Mouse (Mus musculus) cerebellum, adult 11 months (tissue): ENCODE results near the gene Greb1.
A peak's percentile ranks its signal among the peaks of the same experiment; 100 is the strongest.
"Not testable (repeated sequence)": the region's sequence is repeated elsewhere in the genome, so short reads cannot be mapped to it uniquely, and the experiment has no call there.

Experiments used
- DNase-seq: peaks from one replicate; pipeline ENCODE4 v3.0.0; 2022

Gene Greb1

DNA sequence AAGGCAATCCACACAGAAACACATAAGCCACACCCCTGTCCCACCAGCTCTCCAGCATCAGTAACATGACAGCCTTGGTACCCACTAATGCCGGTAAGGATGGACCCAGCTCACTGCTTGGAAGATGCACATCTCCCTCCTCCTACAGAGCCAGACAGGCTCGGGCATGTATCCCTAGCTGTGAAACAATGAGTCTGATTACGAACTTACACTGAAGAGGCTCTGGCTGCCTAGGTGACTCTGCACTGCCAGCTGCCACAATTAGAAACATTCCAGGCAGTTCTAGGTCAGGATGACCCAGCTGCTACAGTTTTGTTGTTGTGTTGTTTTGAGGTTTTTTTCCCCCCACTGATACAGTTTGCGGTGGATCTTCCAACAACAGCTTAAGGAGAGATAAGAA is 40.4 kb downstream of the Greb1 start:
- no peak for DNase-seq

DNA sequence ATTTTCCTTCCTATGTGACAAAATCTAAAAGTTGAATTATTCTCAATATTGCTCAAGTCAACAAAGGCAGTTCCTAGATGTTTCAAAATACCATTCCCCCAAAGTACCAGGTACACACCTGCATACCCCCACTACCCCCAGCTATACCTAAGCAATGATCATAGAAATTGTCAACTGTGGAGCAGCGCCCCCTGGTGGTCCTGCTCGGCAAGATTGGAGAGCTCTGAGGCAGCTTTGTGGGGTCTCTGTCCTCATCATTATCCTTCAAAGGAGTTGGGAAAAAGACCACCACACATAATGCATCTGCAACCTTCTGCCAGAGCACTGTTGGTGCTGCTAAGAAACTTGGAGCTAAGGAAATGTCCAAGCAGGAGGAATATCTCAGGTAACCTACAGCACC is 46.4 kb downstream of the Greb1 start:
- peak; percentile 19 for DNase-seq

DNA sequence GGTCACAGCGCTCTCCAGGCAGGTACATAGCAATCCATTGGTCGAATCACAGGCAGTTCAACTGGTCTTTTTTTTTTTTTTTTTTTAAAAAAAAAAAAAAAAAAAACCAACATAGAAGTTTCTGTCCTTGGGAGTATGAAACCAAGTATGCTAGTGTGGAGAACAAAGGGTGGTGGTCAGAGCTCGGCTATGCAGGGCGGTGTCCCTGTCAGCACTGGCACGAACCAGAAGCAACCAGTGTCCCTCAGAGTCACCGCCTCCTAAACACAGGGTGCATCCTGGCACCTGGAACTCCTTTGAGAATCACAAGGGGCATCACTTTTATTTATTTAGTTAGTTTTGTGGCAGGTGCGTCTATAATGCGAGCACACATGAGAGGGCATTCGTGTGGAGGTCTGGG is 47.1 kb downstream of the Greb1 start:
- DNase-seq = no peak

- DNase-seq = no peak
Observed at GRCm38 (mm10) chr12:16753110-16753509, 47.6 kb downstream of the Greb1 start.

DNA sequence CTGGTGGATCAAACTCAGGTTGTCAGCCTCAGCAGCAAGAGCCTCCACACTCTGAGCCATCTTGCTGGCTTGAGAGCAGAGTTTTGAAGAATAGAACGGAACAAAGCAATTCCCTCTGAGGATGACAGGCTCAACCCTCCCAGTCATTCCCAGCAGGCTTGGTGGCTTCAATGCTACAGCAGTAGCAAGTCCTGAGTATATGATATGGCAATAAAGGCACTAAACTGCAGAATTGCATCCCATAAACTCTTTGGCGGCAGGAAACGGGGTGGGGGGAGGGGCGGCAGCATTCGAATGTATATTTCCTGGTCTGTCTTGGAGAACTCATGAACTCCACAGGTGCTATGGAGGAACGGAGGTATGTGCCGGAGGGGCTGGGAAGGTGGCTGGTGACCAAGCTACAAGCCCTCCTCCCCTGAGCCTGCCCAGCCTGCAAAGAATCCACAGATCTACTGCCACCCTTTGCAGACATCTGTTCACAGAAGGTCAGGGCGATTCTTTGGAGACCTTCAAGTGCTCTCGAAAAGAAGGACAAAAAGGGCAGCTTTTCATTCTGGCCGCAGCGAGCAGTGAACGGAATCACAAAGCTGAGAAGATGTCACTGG is 48.3 kb downstream of the Greb1 start:
- no peak for DNase-seq

DNA sequence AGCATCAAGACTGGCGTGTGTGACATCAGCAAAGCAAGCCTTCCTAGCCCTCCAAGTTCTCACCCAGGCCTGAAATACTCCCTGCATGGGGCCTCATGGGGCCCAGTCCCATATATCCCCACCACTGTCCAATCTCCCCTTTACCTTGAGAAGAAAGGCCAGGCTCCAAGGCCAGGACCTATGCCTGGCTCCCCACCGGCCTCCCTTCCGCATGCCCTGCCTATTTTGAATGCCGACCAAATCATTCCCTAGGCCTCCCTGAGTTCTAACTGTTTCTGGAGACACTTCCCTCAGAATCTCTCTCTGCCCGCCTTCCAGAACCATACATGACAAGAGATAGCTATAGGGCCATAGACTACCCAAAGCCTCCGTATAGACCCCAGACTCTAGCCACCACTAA is 49.1 kb downstream of the Greb1 start:
- DNase-seq = no peak

- DNase-seq = no peak
Observed at GRCm38 (mm10) chr12:16740059-16740458, 60.6 kb downstream of the Greb1 start.

GRCm38 (mm10) chr12:16737266-16737665 is 63.4 kb downstream of the Greb1 start:
- DNase-seq = no peak

GRCm38 (mm10) chr12:16734698-16735097 is 66.0 kb downstream of the Greb1 start:
- no peak for DNase-seq

DNA sequence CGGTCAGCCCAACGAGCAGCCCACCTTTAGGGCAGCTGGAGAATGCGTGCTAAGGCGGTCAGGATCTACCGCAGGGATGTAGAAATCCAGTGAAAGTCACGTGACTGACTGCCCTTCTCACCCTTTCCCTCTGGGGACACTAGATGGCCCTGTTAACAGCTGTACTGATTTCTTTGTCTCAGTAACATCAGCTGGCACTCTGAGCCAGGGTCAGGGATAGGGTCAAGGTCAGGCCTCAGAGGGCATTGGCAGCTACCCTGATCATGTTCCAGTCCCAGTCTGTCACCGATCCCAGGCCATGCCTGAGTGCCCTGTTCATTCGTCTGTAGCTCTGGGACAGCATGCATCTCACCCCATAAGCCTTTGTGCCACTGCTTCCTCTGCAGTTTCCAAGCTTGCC is 66.7 kb downstream of the Greb1 start:
- DNase-seq = no peak

- no peak for DNase-seq
Observed at GRCm38 (mm10) chr12:16731121-16731741, 69.5 kb downstream of the Greb1 start.

DNA sequence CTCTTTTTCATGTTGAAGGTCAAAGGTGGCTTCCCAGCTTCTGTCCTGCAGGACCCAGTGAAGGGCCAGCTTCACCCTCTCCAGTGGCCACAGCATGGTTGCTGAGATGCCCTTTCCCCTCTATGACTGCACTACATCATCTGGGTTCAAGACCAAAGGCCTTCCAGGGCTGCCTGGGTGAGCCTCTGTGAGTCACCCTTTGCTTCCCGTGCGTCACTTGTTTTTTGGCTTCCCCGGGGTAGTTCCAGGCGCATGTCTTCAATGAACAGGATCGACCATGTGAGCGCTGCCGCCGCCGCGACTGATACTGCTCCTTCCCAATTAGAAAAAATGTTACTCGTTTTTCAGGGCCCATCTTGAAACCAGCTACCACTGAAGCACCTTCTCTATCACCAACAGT is 70.5 kb downstream of the Greb1 start:
- DNase-seq = no peak

GRCm38 (mm10) chr12:16728221-16728620 is 72.5 kb downstream of the Greb1 start:
- no peak for DNase-seq

- no peak for DNase-seq
Observed at GRCm38 (mm10) chr12:16726229-16726628, 74.5 kb downstream of the Greb1 start.

GRCm38 (mm10) chr12:16723601-16724000 is 77.1 kb downstream of the Greb1 start:
- DNase-seq = no peak

GRCm38 (mm10) chr12:16718660-16719315 is 81.9 kb downstream of the Greb1 start:
- no peak for DNase-seq

DNA sequence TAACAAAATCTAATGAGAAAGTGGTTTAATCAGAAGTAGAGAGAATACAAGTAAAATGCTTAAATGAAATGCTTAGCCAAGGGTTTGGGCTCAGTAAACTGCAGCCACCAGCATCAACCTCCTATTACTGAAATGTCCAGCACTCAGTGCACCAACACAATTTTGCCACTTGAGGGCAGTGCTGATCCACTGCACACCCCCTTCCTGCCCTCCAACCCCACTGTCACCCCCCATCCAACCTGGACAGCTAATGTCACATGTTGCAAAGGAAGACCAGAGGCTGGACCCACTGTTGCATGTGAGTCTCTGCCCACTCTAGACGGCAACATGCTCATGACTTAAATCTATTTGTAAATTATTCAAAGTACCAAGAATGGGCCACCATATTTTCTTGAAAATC is 83.0 kb downstream of the Greb1 start:
- DNase-seq = peak; percentile 16

DNA sequence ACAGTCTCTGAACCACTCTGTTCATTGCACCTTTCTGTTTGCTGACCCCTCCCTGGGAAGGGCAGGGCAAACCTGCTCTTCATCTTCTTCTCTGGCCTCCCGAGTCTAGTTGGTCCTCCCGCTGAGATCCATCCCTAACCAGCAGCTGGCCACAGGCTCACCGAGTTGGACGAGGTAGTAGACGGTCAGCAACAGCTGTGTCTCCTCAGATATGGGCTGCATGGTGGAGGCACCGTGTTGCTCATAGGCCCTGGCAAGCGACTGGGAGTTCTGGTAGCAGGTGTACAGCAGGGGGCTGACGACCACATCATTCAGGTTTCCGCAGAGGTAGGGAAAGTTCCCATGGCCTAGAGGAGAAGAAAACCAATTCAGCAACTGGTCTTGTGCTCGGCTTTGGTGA is 86.1 kb downstream of the Greb1 start:
- DNase-seq = no peak

DNA sequence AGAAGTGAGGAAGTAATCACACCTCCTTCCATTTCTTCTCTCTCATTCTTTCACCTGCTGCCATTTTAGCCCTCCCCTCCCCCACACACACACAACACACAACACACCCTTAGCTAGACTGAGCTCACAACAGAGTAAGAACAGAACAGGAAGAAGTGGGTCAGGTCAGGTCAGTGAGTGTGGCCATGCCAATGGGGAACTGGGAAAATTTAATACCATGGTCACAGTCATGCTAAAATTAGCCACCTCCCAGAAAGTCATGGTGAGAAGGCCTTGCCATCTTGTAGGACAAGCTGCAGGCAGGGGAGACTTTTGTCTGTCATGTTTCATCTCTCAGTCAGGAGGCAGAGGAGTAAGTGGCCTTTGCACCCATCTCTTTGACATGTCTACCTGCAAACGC is 102.0 kb downstream of the Greb1 start:
- no peak for DNase-seq

DNA sequence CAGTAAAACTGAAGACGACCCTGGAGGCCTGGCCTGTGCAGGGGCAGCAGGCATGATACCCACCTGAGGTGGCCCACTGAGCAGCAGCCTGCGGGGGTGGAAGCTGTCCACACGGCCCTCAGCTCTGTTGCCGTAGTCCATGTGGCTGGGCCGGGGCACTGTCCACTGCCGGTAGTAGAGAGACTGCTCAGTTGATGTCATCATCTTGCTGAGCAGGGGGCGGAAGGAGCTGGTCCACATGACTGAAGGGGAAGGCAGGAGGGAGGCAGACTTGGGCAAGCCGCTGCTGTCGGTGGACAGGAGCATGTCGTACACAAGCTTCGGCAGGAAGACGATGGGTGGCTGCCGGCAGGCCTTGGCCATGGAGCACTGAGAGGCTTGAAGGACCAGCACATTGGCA is 104.5 kb downstream of the Greb1 start:
- no peak for DNase-seq

GRCm38 (mm10) chr12:16695252-16695651 is 105.4 kb downstream of the Greb1 start:
- DNase-seq = not testable (repeated sequence)

GRCm38 (mm10) chr12:16694783-16695182 is 105.9 kb downstream of the Greb1 start:
- no peak for DNase-seq

DNA sequence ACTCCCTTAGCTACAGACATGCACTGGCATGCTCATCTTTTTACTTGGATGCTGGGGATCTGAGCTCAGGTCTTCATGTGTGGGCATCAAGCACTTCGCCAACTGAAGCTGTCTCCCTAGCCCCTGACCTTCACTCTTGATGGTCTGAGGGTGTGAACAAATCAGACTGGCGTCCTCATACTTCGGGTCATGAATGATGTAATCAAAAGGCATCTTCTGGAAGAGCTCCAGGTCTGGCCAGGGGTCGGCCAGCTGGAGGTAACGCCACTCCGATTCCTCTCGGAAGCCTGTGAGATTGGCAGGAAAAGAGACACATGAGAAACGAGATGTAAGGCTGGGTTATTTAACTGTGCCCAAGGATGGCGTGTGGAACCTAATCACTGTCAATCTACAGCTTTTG is 110.1 kb downstream of the Greb1 start:
- no peak for DNase-seq

DNA sequence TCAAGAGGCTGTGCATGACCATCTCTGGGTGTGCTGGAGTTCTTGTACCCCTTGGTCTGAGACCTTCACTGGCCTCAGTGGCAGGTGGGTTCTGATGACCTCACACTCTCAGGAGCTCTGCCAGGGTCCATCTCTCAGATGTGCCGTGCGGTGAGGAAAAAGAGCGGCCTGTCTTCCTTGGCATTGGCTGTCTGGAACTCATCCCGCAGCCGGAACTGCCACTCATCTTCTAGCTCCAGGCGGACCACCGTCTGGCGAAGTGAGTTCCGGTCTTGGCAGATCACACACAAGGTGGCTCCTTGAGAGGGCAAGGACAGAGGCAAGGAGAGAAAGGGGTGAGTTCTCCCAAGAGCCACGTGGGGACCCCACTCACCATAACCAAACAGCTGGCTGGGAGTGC is 128.4 kb downstream of the Greb1 start:
- no peak for DNase-seq

DNA sequence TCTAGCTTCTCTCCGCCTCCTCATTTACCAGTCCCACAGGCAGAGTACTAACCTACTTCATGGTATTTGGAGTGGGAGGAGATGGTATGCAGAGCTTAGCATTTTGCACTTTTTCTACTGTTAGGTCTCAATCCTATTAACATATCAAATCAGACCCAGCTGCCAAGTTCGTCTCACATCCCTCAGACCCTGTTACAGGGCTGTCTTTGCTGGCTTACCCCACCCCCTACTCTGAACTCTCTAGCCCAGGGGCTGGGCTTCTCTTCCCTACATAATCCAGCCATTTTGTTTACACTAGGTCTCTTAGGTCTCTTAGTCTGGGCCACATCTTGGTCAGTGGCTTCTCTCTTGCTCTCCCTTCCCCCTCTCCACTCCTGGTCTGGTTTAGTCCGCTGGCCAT is 131.5 kb downstream of the Greb1 start:
- no peak for DNase-seq
